Mouse (Mus musculus) small intestine, adult 2 months (tissue): Measurements from ENCODE around the gene Omp. TPM values are rescaled to one million over a fixed set of nuclear protein-coding genes. Genes with fewer than 3 reads are reported as not detected.

Source experiments
- H3K27ac ChIP-seq: fragments of 200-500 bp; 2 replicates; pipeline ENCODE4 v1.5.1; 2012; ENCODE audit warnings: low read depth, low read length, control low read depth, inconsistent platforms; ENCODE audit not compliant: insufficient read depth
- H3K27me3 ChIP-seq: fragments of 200-500 bp; 2 replicates; pipeline ENCODE4 v1.6.1; 2012; ENCODE audit warnings: mild to moderate bottlenecking, moderate library complexity, low read length, inconsistent platforms; ENCODE audit not compliant: control insufficient read depth, insufficient read depth
- H3K36me3 ChIP-seq: fragments of 200-500 bp; 2 replicates; pipeline ENCODE4 v1.6.1; 2012; ENCODE audit warnings: mild to moderate bottlenecking, low read length, control low read depth, inconsistent platforms; ENCODE audit not compliant: control insufficient read depth, insufficient read depth
- H3K4me1 ChIP-seq: fragments of 200-500 bp; 2 replicates; pipeline ENCODE4 v1.6.1; 2012; ENCODE audit warnings: low read length, inconsistent platforms, mixed read lengths; ENCODE audit not compliant: control insufficient read depth, insufficient read depth, insufficient read length
- H3K4me3 ChIP-seq: fragments of 200-500 bp; 2 replicates; pipeline ENCODE4 v1.5.1; 2012; ENCODE audit warnings: low read depth, mild to moderate bottlenecking, control low read depth, inconsistent platforms, low read length, moderate library complexity
- CTCF ChIP-seq: fragments of 200-500 bp; IDR thresholded peaks from 2 replicates; pipeline ENCODE4 v1.5.1; 2012; ENCODE audit warnings: low read depth, mild to moderate bottlenecking, control low read depth, inconsistent platforms, low read length, moderate library complexity, mixed read lengths; ENCODE audit not compliant: insufficient replicate concordance, insufficient read length; ENCODE audit errors: extremely low read depth
- POLR2A ChIP-seq: fragments of 200-500 bp; IDR thresholded peaks from 2 replicates; pipeline ENCODE4 v1.6.1; 2012; ENCODE audit warnings: low read depth, mild to moderate bottlenecking, control low read depth, inconsistent platforms, low read length, moderate library complexity
- WGBS: fragments of 180-500 bp; shearing (Covaris S2); methylation state at CpG from one replicate; pipeline ENCODE4 v1.1.7; 2018; 5-methylcytosine and 5-hydroxymethylcytosine counted together
- polyA plus RNA-seq: library from polyadenylated mRNA; depleted of rRNA; stranded (reverse); fragments of >200 nt; gene quantifications from 2 replicates; pipeline ENCODE4 v1.2.3, GENCODE M21; 2012

The Omp gene
- polyA plus RNA-seq, 1 experiment, result 0.65 TPM

- peaks cover 51% of the 10 kb centered on the region for H3K4me1 ChIP-seq
- 4% methylated on average over 7 of the region's 7 CpGs for WGBS
- H3K27me3 ChIP-seq, result no peaks in the 10 kb centered on the region
- no peak for TF ChIP-seq POLR2A
- peak; percentile 93; the same call in 1 of the 2 replicates for TF ChIP-seq CTCF
- peak overlapping the region; percentile 20 for H3K4me3 ChIP-seq
- peaks cover 1% of the 10 kb centered on the region for H3K36me3 ChIP-seq
- H3K27ac ChIP-seq, result peak overlapping the region; percentile 78
Observed at GRCm38 (mm10) chr7:98120325-98120724, 25.0 kb downstream of the Omp start.

- Histone ChIP-seq H3K4me3 (no peak overlapping the region), H3K36me3 (peaks cover 1% of the 10 kb centered on the region), H3K27me3 (no peaks in the 10 kb centered on the region), H3K27ac (peak overlapping the region; percentile 98), H3K4me1 (peaks cover 51% of the 10 kb centered on the region)
- 73% methylated on average over 2 of the region's 2 CpGs for WGBS
- TF ChIP-seq POLR2A, result no peak
- TF ChIP-seq CTCF, result no peak
Observed at GRCm38 (mm10) chr7:98119961-98120232, 25.4 kb downstream of the Omp start.

- H3K27ac ChIP-seq, result peak within 1 kb of the TSS; percentile 98
- TF ChIP-seq CTCF, result no peak
- peak; percentile 56; the same call in 1 of the 2 replicates for TF ChIP-seq POLR2A
- WGBS, result 34% methylated on average over 9 of the region's 9 CpGs
Observed at GRCm38 (mm10) chr7:98119179-98119960, 25.9 kb downstream of the Omp start, which contains the start of gene Myo7a. TSS of gene Myo7a (minus strand) at chr7:98119524.

GRCm38 (mm10) chr7:98117012-98117660 lies 28.2 kb downstream of the Omp start:
- Histone ChIP-seq H3K27me3 (no peaks in the 10 kb centered on the region), H3K36me3 (no peaks in the 10 kb centered on the region), H3K4me3 (peak overlapping the region; percentile 50), H3K27ac (peak overlapping the region; percentile 98), H3K4me1 (peaks cover 55% of the 10 kb centered on the region)
- TF ChIP-seq POLR2A (no peak), CTCF (no peak)
- 9% methylated on average over 11 of the region's 11 CpGs for WGBS

More at GRCm38 (mm10) chr7:98119179-98119960, 25.9 kb downstream of the Omp start, which contains the start of gene Myo7a:
- no peaks in the 10 kb centered on the region for H3K27me3 ChIP-seq
- peaks cover 1% of the 10 kb centered on the region for H3K36me3 ChIP-seq
- H3K4me1 ChIP-seq, result peaks cover 51% of the 10 kb centered on the region
- peak within 1 kb of the TSS; percentile 50 for H3K4me3 ChIP-seq

GRCm38 (mm10) chr7:98114656-98115055 lies 30.6 kb downstream of the Omp start:
- H3K27ac ChIP-seq, result no peak overlapping the region
- no peak overlapping the region for H3K4me3 ChIP-seq
- WGBS, result 46% methylated on average over 6 of the region's 6 CpGs

GRCm38 (mm10) chr7:98111233-98111632 lies 34.1 kb downstream of the Omp start:
- H3K27ac ChIP-seq, result no peak overlapping the region
- TF ChIP-seq CTCF, result no peak
- no peak for TF ChIP-seq POLR2A
- H3K4me1 ChIP-seq, result peaks cover 36% of the 10 kb centered on the region
- H3K4me3 ChIP-seq, result no peak overlapping the region
- WGBS, result 63% methylated on average over 25 of the region's 25 CpGs
- no peaks in the 10 kb centered on the region for H3K27me3 ChIP-seq
- no peaks in the 10 kb centered on the region; the same call in 1 of the 2 replicates for H3K36me3 ChIP-seq

More at GRCm38 (mm10) chr7:98114656-98115055, 30.6 kb downstream of the Omp start:
- no peak for TF ChIP-seq POLR2A
- no peak for TF ChIP-seq CTCF
- no peaks in the 10 kb centered on the region; the same call in 1 of the 2 replicates for H3K36me3 ChIP-seq
- H3K27me3 ChIP-seq, result no peaks in the 10 kb centered on the region
- H3K4me1 ChIP-seq, result peaks cover 37% of the 10 kb centered on the region

GRCm38 (mm10) chr7:98109771-98110170 lies 35.5 kb downstream of the Omp start:
- Histone ChIP-seq H3K36me3 (no peaks in the 10 kb centered on the region; the same call in 1 of the 2 replicates), H3K4me3 (no peak overlapping the region), H3K27me3 (no peaks in the 10 kb centered on the region), H3K4me1 (peaks cover 44% of the 10 kb centered on the region), H3K27ac (0 out of 2 replicates have a peak overlapping the region, but pooled peaks have one; percentile 13)
- no peak for TF ChIP-seq CTCF
- WGBS, result 84% methylated on average over 4 of the region's 4 CpGs
